Mouse (Mus musculus) ES-E14 (cell line): ENCODE measurements around the gene Gm21860.

Source experiments
- CHD2 ChIP-seq: IDR thresholded peaks from 2 replicates; pipeline ENCODE4 v1.6.1; 2014; ENCODE audit warnings: mild to moderate bottlenecking, low read depth, low read length, inconsistent platforms
- HCFC1 ChIP-seq: IDR thresholded peaks from 2 replicates; pipeline ENCODE4 v1.6.1; 2012; ENCODE audit warnings: low read length, inconsistent platforms, borderline replicate concordance; ENCODE audit not compliant: insufficient read depth
- MAFK ChIP-seq: IDR thresholded peaks from 2 replicates; pipeline ENCODE4 v1.6.1; 2014; ENCODE audit warnings: mild to moderate bottlenecking, low read depth, low read length, inconsistent platforms; ENCODE audit not compliant: insufficient read depth
- ZC3H11A ChIP-seq: IDR thresholded peaks from 2 replicates; pipeline ENCODE4 v1.6.1; 2012; ENCODE audit warnings: low read depth, mild to moderate bottlenecking, inconsistent platforms, low read length, borderline replicate concordance
- ZNF384 ChIP-seq: IDR thresholded peaks from 2 replicates; pipeline ENCODE4 v1.6.1; 2012; ENCODE audit warnings: low read depth, low read length, inconsistent platforms

GRCm38 (mm10) chrY:90738431-90738680, 16.3 kb downstream of the Gm21860 start:
- TF ChIP-seq HCFC1 (no peak), ZNF384 (no peak), ZC3H11A (no peak), CHD2 (no peak), MAFK (no peak)
